Mouse (Mus musculus) ES-Bruce4 (cell line): ENCODE data around the gene Rbm25. TPM values are rescaled to one million over a fixed set of nuclear protein-coding genes. Genes with fewer than 3 reads are reported as not detected.
"Not testable (repeated sequence)": the region's sequence is repeated elsewhere in the genome, so short reads cannot be mapped to it uniquely, and the experiment has no call there.

Source experiments
- H3K27ac ChIP-seq: 2 replicates; pipeline ENCODE4 v1.5.1; 2012; ENCODE audit warnings: low read length, inconsistent platforms; ENCODE audit not compliant: insufficient read depth
- H3K27me3 ChIP-seq: 2 replicates; pipeline ENCODE4 v1.6.1; 2012; ENCODE audit warnings: mild to moderate bottlenecking, low read length, inconsistent platforms; ENCODE audit not compliant: control insufficient read depth, poor library complexity, insufficient read depth, severe bottlenecking
- H3K36me3 ChIP-seq: 2 replicates; pipeline ENCODE4 v1.6.1; 2012; ENCODE audit warnings: inconsistent platforms, mild to moderate bottlenecking, low read length, moderate library complexity; ENCODE audit not compliant: control insufficient read depth, poor library complexity, insufficient read depth, severe bottlenecking
- H3K4me1 ChIP-seq: one replicate; pipeline ENCODE4 v1.8.1; 2011; ENCODE audit warnings: low read length; ENCODE audit not compliant: control insufficient read depth, insufficient read depth
- H3K4me3 ChIP-seq: 2 replicates; pipeline ENCODE4 v1.5.1; 2011; ENCODE audit warnings: low read depth, mild to moderate bottlenecking, low read length
- H3K9ac ChIP-seq: 2 replicates; pipeline ENCODE4 v1.6.1; 2012; ENCODE audit warnings: low read depth, mild to moderate bottlenecking, inconsistent platforms; ENCODE audit not compliant: poor library complexity, severe bottlenecking
- H3K9me3 ChIP-seq: replicated peaks from 2 replicates; pipeline ENCODE4 v1.6.1; 2012; ENCODE audit warnings: mild to moderate bottlenecking, low read length, inconsistent platforms; ENCODE audit not compliant: control insufficient read depth, poor library complexity, insufficient read depth, severe bottlenecking
- CTCF ChIP-seq: IDR thresholded peaks from one replicate; pipeline ENCODE4 v1.8.1; 2011; ENCODE audit warnings: low read depth, low read length
- EP300 ChIP-seq: IDR thresholded peaks from 2 replicates; pipeline ENCODE4 v1.6.1; 2011; ENCODE audit warnings: low read depth, low read length; ENCODE audit not compliant: insufficient read depth
- POLR2A ChIP-seq: IDR thresholded peaks from one replicate; pipeline ENCODE4 v1.8.1; 2011; ENCODE audit warnings: low read length; ENCODE audit not compliant: insufficient read depth
- polyA plus RNA-seq: library from polyadenylated mRNA; stranded (reverse); fragments of >200 nt; gene quantifications from 2 replicates; pipeline ENCODE4 v1.2.4, GENCODE M21; 2011; ENCODE audit warnings: low read depth; ENCODE audit not compliant: missing spikeins, insufficient read depth, insufficient read length

The Rbm25 gene
- polyA plus RNA-seq, 1 experiment = 372 TPM

GRCm38 (mm10) chr12:83618981-83619380, 12.1 kb upstream of the Rbm25 start:
- H3K27ac ChIP-seq = no peak overlapping the region
- no peaks in the 10 kb centered on the region for H3K4me1 ChIP-seq
- TF ChIP-seq POLR2A (no peak), EP300 (no peak), CTCF (no peak)
- H3K9ac ChIP-seq = no peak overlapping the region
- H3K4me3 ChIP-seq = no peak overlapping the region
- H3K9me3 ChIP-seq = no peaks in the 10 kb centered on the region
- H3K36me3 ChIP-seq = no peaks in the 10 kb centered on the region
- no peaks in the 10 kb centered on the region for H3K27me3 ChIP-seq

GRCm38 (mm10) chr12:83620694-83621093, 10.3 kb upstream of the Rbm25 start:
- H3K36me3 ChIP-seq, H3K9me3 ChIP-seq, H3K27me3 ChIP-seq, H3K27ac ChIP-seq, H3K4me1 ChIP-seq: not testable (repeated sequence)
- H3K4me3 ChIP-seq = peak overlapping the region; percentile 69
- peak overlapping the region; percentile 80 for H3K9ac ChIP-seq

GRCm38 (mm10) chr12:83622031-83622755, 8.8 kb upstream of the Rbm25 start:
- Histone ChIP-seq H3K9me3 (no peaks in the 10 kb centered on the region), H3K27me3 (no peaks in the 10 kb centered on the region), H3K27ac (no peak overlapping the region), H3K4me1 (peaks cover 3% of the 10 kb centered on the region), H3K4me3 (no peak overlapping the region), H3K36me3 (no peaks in the 10 kb centered on the region), H3K9ac (no peak overlapping the region)
- TF ChIP-seq POLR2A (no peak), CTCF (no peak), EP300 (no peak)

GRCm38 (mm10) chr12:83624321-83624720, 6.7 kb upstream of the Rbm25 start:
- H3K9me3 ChIP-seq = no peaks in the 10 kb centered on the region
- H3K9ac ChIP-seq = no peak overlapping the region
- no peaks in the 10 kb centered on the region for H3K27me3 ChIP-seq
- H3K27ac ChIP-seq = peak overlapping the region; percentile 61; the same call in 1 of the 2 replicates
- no peaks in the 10 kb centered on the region for H3K36me3 ChIP-seq
- TF ChIP-seq CTCF (no peak), EP300 (no peak), POLR2A (no peak)
- peaks cover 3% of the 10 kb centered on the region for H3K4me1 ChIP-seq
- H3K4me3 ChIP-seq = no peak overlapping the region

GRCm38 (mm10) chr12:83631743-83632679, 975 bp downstream of the Rbm25 start:
- H3K27ac ChIP-seq = peak overlapping the region; percentile 85
- H3K27me3 ChIP-seq = no peaks in the 10 kb centered on the region
- peaks cover 19% of the 10 kb centered on the region for H3K36me3 ChIP-seq
- peak overlapping the region; percentile 99 for H3K4me3 ChIP-seq
- peak overlapping the region; percentile 99 for H3K9ac ChIP-seq
- no peaks in the 10 kb centered on the region for H3K4me1 ChIP-seq
- H3K9me3 ChIP-seq = no peaks in the 10 kb centered on the region
- TF ChIP-seq CTCF (peak; percentile 10), EP300 (no peak), POLR2A (peak; percentile 57)

- no peaks in the 10 kb centered on the region for H3K4me1 ChIP-seq
- no peaks in the 10 kb centered on the region for H3K9me3 ChIP-seq
- H3K27ac ChIP-seq = peak overlapping the region; percentile 69
Observed at GRCm38 (mm10) chr12:83632680-83633025, 1.6 kb downstream of the Rbm25 start.

More at GRCm38 (mm10) chr12:83632680-83633025, 1.6 kb downstream of the Rbm25 start:
- Histone ChIP-seq H3K27me3 (no peaks in the 10 kb centered on the region), H3K9ac (peak overlapping the region; percentile 99), H3K36me3 (peaks cover 25% of the 10 kb centered on the region), H3K4me3 (peak overlapping the region; percentile 77)
- TF ChIP-seq EP300 (no peak), CTCF (no peak), POLR2A (no peak)
